Mouse (Mus musculus): ENCODE measurements around the gene Gad1.
A peak's percentile ranks its signal among the peaks of the same experiment; 100 is the strongest.

Gad1 gene

GRCm38 (mm10) chr2:70628397-70628796 lies 75.5 kb downstream of the Gad1 start:
- no peak for DNase-seq (ENCODE audit: low spot score in 2 of 2)

- DNase-seq (ENCODE audit: low spot score in 2 of 2) = peak in 1 of 2 experiments; percentile 8
Measured at GRCm38 (mm10) chr2:70629339-70629761, 76.5 kb downstream of the Gad1 start.

GRCm38 (mm10) chr2:70629921-70630320 lies 77.0 kb downstream of the Gad1 start:
- DNase-seq (ENCODE audit: low spot score in 2 of 2) = peak in 1 of 2 experiments; percentile 22

DNA sequence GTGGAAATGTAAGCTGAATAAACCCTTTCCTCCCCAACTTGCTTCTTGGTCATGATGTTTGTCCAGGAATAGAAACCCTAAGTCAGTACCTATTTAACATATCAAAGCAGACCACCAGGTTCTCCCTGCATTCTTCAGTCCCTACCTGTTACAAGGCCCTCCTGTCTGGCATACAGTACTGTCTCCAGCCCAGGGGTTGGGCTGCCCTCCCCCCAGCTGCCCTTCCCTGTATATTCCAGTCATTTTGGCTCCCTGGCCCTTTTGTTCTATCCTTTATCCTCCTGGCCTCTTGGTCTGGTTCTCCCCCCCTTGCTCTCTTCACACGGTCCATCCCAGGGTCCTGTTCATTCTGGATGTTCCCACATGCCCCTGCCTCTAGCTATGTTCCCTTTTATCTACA lies 78.4 kb downstream of the Gad1 start:
- no peak for DNase-seq (ENCODE audit: low spot score in 2 of 2)

DNA sequence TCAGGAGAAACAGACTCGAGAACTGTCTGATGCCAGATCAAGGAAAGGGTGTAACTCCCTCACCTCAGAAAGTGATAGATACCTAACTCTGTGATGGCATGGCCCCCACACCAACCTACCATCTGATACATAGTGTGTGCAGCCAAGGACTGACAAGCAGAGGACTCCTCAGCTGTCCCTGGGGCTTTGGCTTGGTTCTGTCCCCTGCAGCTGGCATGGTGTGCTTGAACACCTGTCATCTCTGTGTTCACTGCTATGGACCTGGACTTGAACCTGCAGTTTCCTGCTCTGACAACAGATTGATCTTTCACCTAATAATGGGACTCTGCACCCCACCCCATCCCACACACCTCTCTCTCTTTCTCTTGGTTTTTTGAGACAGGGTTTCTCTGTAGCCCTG lies 79.5 kb downstream of the Gad1 start:
- no peak for DNase-seq (ENCODE audit: low spot score in 2 of 2)

GRCm38 (mm10) chr2:70634028-70634690 lies 81.3 kb downstream of the Gad1 start:
- DNase-seq (ENCODE audit: low spot score in 2 of 2) = no peak

DNA sequence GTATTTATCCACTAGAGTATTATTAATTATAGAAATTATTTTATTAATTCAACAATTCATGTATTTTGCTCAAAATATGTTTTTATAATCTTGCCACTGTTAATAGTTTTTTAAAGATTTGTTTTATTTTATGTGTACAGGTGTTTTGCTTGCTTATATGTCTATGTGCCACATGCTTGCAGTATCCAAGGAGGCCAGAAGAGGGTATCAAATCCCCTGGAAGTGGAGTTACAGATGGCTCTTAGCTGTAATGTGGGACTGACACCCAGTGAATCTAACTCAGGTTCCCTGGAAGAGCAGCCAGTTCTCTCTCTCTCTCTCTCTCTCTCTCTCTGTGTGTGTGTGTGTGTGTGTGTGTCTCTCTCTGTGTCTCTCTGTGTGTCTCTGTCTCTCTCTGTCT lies 88.1 kb downstream of the Gad1 start:
- DNase-seq (ENCODE audit: low spot score in 2 of 2) = no peak

GRCm38 (mm10) chr2:70642971-70643565 lies 90.2 kb downstream of the Gad1 start:
- no peak for DNase-seq (ENCODE audit: low spot score in 2 of 2)

- DNase-seq (ENCODE audit: low spot score in 2 of 2) = no peak
Measured at GRCm38 (mm10) chr2:70645266-70645780, 92.5 kb downstream of the Gad1 start.

GRCm38 (mm10) chr2:70647681-70648080 lies 94.8 kb downstream of the Gad1 start:
- DNase-seq (ENCODE audit: low spot score in 2 of 2) = no peak

DNA sequence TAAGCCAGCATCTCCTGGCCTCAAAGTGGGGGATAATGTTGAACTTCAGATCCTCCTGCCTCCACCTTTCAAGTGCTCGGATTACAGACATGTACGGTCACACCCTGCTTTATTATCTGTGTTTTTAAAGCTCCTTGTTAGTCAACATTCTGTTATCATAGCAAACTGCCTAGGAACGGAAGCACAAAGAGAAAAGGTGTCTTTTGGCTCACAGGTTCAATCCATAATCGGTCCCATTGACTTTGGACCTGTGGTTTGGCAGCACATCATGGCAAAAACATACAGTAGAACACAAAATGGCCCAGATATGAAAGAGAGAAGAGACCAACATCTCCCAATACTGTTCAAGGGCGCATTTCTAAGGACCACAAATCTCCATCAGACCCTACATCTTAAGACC lies 95.4 kb downstream of the Gad1 start:
- no peak for DNase-seq (ENCODE audit: low spot score in 2 of 2)

- no peak for DNase-seq (ENCODE audit: low spot score in 2 of 2)
Measured at GRCm38 (mm10) chr2:70649471-70649870, 96.6 kb downstream of the Gad1 start.
